Mouse (Mus musculus) testis, postnatal 14 days (tissue): ENCODE measurements around the gene Tex36.

ENCODE experiments used
- DNase-seq: peaks from one replicate; pipeline ENCODE4 v3.0.0; 2021; ENCODE audit warnings: low spot score

Tex36 gene

GRCm38 (mm10) chr7:133591750-133592149 is 10.2 kb downstream of the Tex36 start:
- no peak for DNase-seq

DNA sequence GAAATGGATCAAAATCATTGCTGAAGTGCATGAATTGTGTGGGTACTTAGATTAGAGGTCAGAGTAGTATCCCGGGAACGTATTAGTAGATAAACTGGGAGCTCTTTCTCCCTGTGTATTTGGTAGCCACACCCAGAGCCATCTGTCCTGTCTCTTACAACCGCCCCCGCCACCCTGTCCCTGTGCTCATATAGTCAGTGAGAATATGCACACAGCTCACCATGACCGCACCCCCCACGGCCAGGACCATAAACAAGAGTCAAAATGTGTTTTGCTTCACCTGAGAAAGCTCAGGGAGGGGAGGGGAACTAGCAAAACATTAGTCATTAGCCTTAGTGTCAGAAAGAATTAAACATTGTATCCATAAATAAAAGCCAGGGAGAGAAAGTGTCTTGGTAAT is 18.7 kb downstream of the Tex36 start:
- DNase-seq, result no peak

DNA sequence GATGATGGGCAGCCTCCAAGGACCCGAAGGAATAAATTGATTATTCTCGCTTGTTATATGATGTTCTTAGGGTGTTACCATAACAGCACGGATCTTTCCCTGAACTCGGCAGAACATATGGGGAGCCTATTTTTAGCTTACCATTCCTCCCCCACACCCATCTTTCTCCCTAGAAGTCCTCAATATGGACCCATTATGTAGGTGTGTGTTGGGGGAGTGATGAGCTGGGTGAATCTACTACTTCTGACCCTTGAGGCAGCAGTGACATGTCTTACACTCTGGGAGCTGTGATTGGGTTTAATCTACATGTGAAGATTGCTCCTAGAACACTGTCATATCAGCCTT is 21.7 kb downstream of the Tex36 start:
- DNase-seq, result no peak

- no peak for DNase-seq
Observed at GRCm38 (mm10) chr7:133579491-133580295, 22.3 kb downstream of the Tex36 start.

GRCm38 (mm10) chr7:133576825-133577224 is 25.1 kb downstream of the Tex36 start:
- no peak for DNase-seq

DNA sequence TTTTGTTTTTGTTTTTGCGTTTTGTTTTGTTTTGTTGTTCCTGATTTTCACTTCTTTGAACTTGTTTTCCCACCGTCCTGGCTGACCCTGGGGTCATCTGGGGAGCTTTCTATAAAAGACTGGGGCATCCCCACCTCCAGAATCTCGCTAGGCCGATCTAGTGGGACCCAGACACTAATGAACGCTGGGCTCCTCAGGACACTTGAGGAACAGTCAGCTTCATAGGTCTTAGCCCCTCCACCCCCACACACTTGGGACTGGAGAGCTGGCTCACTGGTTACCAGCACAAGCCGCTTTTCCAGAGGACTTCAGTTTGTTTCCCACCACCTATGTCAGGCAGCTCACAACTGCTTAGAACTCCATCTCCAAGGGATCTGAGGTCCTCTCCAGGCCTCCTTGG is 25.7 kb downstream of the Tex36 start:
- no peak for DNase-seq

DNA sequence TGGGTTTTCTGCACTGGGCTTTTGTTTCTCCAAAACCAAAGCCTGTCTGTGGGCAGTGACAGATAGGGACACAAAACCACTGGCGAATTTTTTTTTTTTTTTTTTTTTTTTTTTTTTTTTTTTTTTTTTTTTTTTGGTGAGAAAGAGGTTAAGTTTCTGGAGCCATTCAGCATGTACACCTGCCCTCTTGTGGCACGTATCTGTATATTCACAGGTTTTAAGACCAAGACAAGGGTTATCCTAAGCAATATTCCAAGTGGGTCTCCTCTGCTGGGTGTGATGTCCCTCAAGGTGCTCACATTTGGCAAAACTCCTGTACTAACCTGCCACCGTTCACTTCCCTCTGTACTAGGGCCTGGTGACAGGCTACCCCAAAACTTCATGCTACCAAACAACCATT is 30.0 kb downstream of the Tex36 start:
- no peak for DNase-seq

- no peak for DNase-seq
Observed at GRCm38 (mm10) chr7:133569194-133569880, 32.6 kb downstream of the Tex36 start.

- no peak for DNase-seq
Observed at GRCm38 (mm10) chr7:133564600-133564999, 37.4 kb downstream of the Tex36 start.

GRCm38 (mm10) chr7:133563175-133563824 is 38.7 kb downstream of the Tex36 start:
- no peak for DNase-seq

- DNase-seq, result no peak
Observed at GRCm38 (mm10) chr7:133555786-133556492, 46.0 kb downstream of the Tex36 start.

DNA sequence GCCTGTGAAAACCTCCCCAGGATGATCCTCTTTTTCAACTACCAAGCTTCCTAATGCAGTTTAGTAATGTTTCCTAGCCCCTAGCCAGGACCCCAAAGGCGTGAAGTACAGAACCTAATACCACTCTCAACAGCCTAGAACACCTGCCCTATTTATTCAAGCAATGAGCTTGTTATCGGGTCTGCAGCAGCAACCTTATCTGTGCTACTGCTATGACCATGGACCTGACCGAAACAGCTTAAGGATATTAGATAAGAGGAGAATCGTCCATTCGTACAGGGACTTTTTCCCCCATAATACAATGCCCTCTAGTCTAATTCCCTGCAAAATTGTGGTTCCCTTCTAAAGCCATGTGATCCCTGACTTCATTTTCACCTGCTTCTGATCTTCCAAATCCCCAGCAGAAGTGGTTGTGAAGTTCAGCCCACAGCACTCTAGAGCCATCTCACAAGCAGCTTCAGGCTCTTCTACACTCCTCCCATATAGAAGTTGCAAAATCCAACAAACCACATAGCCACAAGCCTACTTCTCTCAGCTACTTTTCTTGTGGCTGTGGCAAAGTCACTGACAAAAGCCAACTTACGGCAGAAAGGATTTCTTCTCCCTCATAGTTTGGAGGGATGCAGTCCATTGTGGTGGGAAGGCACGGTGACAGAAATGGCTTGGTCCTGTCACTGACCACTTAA is 49.5 kb downstream of the Tex36 start:
- no peak for DNase-seq

DNA sequence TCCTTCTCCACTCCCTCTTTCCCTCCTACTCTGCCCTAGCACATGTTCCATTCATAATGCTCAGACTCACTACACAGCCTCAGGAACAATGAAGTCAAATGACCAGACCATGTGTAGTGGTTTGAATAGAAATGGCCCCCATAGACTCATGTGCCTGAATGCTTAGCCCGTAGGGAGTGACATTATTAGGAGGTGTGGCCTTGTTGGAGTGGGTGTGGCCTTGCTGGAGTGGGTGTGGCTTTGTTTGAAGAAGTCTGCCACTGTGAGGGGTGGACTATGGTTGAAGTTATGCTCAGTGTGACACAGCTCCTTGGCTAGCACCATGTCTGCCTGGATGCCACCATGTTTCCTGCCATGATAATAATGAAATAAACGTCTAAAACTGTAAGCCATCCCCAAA is 51.0 kb downstream of the Tex36 start:
- DNase-seq, result no peak

- DNase-seq, result no peak
Observed at GRCm38 (mm10) chr7:133548434-133548833, 53.5 kb downstream of the Tex36 start.

- no peak for DNase-seq
Observed at GRCm38 (mm10) chr7:133545631-133546030, 56.3 kb downstream of the Tex36 start.

- no peak for DNase-seq
Observed at GRCm38 (mm10) chr7:133544966-133545365, 57.0 kb downstream of the Tex36 start.

- DNase-seq, result no peak
Observed at GRCm38 (mm10) chr7:133543131-133543530, 58.8 kb downstream of the Tex36 start.

DNA sequence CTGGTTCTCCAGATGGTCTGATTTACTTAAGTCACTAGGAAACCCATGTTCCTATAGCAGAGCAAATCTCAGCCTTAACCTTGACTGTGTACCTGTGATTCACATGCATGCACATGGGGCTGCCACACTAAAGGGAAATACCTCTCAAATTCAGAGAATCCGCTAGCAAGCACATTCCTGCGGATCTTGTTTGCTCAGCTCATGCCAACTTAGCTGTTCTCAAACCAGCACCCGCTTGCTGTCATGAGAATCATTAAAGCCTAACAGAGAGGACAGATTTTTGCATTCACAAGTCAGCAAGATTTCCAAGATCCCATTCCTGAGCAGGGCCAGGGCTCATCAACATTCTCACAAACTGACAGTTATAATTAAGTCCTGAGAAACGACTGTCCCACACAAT is 64.6 kb downstream of the Tex36 start:
- no peak for DNase-seq
